18 mouse cellular contexts compared by ENCODE assay signal in the genomic region with DNA sequence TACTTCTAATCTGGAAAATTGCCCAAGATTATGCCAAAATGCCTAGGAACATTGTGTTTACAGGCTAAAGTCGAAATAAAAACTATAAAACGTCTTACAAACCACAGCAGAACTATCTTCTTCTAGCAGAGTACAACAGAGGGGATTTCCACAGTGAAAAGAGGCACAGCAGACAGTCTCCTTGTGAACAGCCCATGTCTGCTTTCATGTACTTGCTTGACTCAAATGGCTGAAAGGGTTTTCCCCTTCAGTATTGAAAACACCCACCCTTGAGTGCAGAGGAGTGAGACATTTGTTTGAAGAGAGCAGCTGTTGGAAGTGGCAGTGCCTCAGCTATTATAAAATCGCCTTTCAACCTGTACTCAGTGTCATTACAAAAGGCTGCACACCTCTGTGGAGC.
"Had no signal": no experiment of that assay in that cellular context is flagged by ENCODE, and none has a peak within 500 bp of the region (broad histone marks: within the 10 kb centered on the region; RNA-seq: fewer than 3 reads in every experiment).

No protein-coding gene starts in this region.

- ATAC-seq: liver, postnatal 0 days; lung, postnatal 0 days had no signal

- H3K27ac ChIP-seq: kidney, embryonic 15.5 days; limb, embryonic 12.5 days; limb, embryonic 15.5 days; liver, embryonic 14.5 days; macrophage; midbrain, embryonic 12.5 days; stomach, embryonic 15.5 days had no signal

- H3K4me3 ChIP-seq: kidney, embryonic 15.5 days; limb, embryonic 12.5 days; limb, embryonic 15.5 days; midbrain, embryonic 12.5 days; stomach, embryonic 15.5 days had no signal

- H3K27me3 ChIP-seq: kidney, embryonic 15.5 days; limb, embryonic 12.5 days; limb, embryonic 15.5 days; midbrain, embryonic 12.5 days; stomach, embryonic 15.5 days had no signal

- DNase-seq: kidney, postnatal 14 days; kidney, postnatal 4 days; left cerebral cortex, postnatal 4 days; liver, postnatal 0 days; lung, embryonic 14.5 days; right cerebral cortex, adult 18-20 months; right cerebral cortex, postnatal 14 days; spleen, adult 18-20 months; thymus, postnatal 25 days had no signal

- H3K4me1 ChIP-seq: kidney, embryonic 15.5 days; limb, embryonic 12.5 days; limb, embryonic 15.5 days; midbrain, embryonic 12.5 days; stomach, embryonic 15.5 days had no signal

- H3K36me3 ChIP-seq: kidney, embryonic 15.5 days; limb, embryonic 12.5 days; limb, embryonic 15.5 days; midbrain, embryonic 12.5 days; stomach, embryonic 15.5 days had no signal

- H3K9ac ChIP-seq: kidney, embryonic 15.5 days; limb, embryonic 12.5 days; limb, embryonic 15.5 days; liver, embryonic 14.5 days; liver, postnatal 0 days; lung, embryonic 14.5 days; midbrain, embryonic 12.5 days; stomach, embryonic 15.5 days had no signal

- H3K9me3 ChIP-seq: kidney, embryonic 15.5 days; limb, embryonic 12.5 days; limb, embryonic 15.5 days; midbrain, embryonic 12.5 days; stomach, embryonic 15.5 days had no signal

- H3K4me2 ChIP-seq: kidney, embryonic 15.5 days; limb, embryonic 12.5 days; limb, embryonic 15.5 days; liver, embryonic 11.5 days; lung, embryonic 14.5 days; midbrain, embryonic 12.5 days; stomach, embryonic 15.5 days had no signal
